Mouse (Mus musculus) neural tube, embryonic 11.5 days (tissue): ENCODE results near the gene Inka2. TPM values are rescaled to one million over a fixed set of nuclear protein-coding genes. Genes with fewer than 3 reads are reported as not detected.

Source experiments
- ATAC-seq: fragments of 200-750 bp; cut with Nextera tagmentation; 2 replicates; pipeline ENCODE4 v1.8.0; 2017; ENCODE audit warnings: moderate number of reproducible peaks, mild to moderate bottlenecking, moderate TSS enrichment, moderate library complexity; ENCODE audit not compliant: insufficient read depth, low FRiP score, low TSS enrichment
- DNase-seq: peaks from one replicate; pipeline ENCODE4 v3.0.0-alpha.2; 2015; ENCODE audit warnings: low spot score
- H3K27ac ChIP-seq: fragments of 300-500 bp; sonication (generic); 2 replicates; pipeline ENCODE4 v1.5.1; 2014; ENCODE audit warnings: low read depth, mild to moderate bottlenecking, low read length
- H3K27me3 ChIP-seq: fragments of 300-500 bp; sonication (generic); 2 replicates; pipeline ENCODE4 v1.6.1; 2014; ENCODE audit warnings: mild to moderate bottlenecking, low read length, mixed read lengths; ENCODE audit not compliant: control insufficient read depth, insufficient read depth
- H3K36me3 ChIP-seq: fragments of 300-500 bp; sonication (generic); 2 replicates; pipeline ENCODE4 v1.6.1; 2014; ENCODE audit warnings: mild to moderate bottlenecking, low read length, moderate library complexity, mixed read lengths; ENCODE audit not compliant: control insufficient read depth, insufficient read depth
- H3K4me1 ChIP-seq: fragments of 300-500 bp; sonication (generic); 2 replicates; pipeline ENCODE4 v1.6.1; 2014; ENCODE audit warnings: low read length, mixed read lengths; ENCODE audit not compliant: control insufficient read depth, insufficient read depth
- H3K4me2 ChIP-seq: fragments of 300-500 bp; sonication (generic); 2 replicates; pipeline ENCODE4 v1.6.1; 2014; ENCODE audit warnings: low read depth, mild to moderate bottlenecking, moderate library complexity
- H3K4me3 ChIP-seq: fragments of 300-500 bp; sonication (generic); 2 replicates; pipeline ENCODE4 v1.5.1; 2014; ENCODE audit warnings: low read depth, low read length
- H3K9ac ChIP-seq: fragments of 300-500 bp; sonication (generic); 2 replicates; pipeline ENCODE4 v1.6.1; 2014; ENCODE audit warnings: mild to moderate bottlenecking, low read length
- H3K9me3 ChIP-seq: fragments of 300-500 bp; sonication (generic); 2 replicates; pipeline ENCODE4 v1.6.1; 2016; ENCODE audit warnings: low read length; ENCODE audit not compliant: control insufficient read depth
- WGBS: fragments of 180-500 bp; shearing (Covaris S2); extraction: QIAGEN DNeasy Blood & Tissue Kit; methylation state at CpG from one replicate; pipeline ENCODE4 v1.1.7; 2014; 5-methylcytosine and 5-hydroxymethylcytosine counted together
- polyA plus RNA-seq: library from polyadenylated mRNA; unstranded; fragments of >200 nt; fragmentation: Nextera tagmentation; extraction: Ambion mirVana; gene quantifications from 2 replicates; pipeline ENCODE4 v1.2.1, GENCODE M21; 2014

Inka2 gene
- polyA plus RNA-seq, 1 experiment from 2014 or later, result 1.8 TPM

DNA sequence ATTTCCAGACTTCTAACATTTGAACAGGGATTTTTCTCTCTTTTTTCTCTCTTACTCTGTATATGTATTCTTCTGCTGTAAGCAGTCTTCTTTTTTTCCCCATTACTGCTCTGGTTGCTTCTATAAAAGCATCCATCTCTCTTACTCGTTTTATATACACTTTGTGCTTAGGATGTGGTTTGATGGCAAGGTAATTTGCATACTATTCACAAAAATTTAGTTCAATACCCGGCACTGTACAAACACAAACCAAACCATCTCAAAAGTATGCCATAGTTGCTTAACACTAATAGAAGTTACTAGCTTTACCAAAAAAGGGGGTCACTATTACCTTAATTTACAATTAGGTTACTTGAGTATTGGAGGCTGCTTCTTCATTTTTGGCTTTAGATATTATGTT, 52.1 kb downstream of the Inka2 start:
- no peaks in the 10 kb centered on the region for H3K27me3 ChIP-seq
- H3K9me3 ChIP-seq, result no peaks in the 10 kb centered on the region
- ATAC-seq, result no peak
- no peak overlapping the region for H3K9ac ChIP-seq
- DNase-seq, result no peak
- no peak overlapping the region for H3K4me3 ChIP-seq
- no peak overlapping the region for H3K4me2 ChIP-seq
- H3K36me3 ChIP-seq, result no peaks in the 10 kb centered on the region
- WGBS, result 88% methylated on average over 2 of the region's 2 CpGs
- H3K4me1 ChIP-seq, result no peaks in the 10 kb centered on the region
- H3K27ac ChIP-seq, result no peak overlapping the region

DNA sequence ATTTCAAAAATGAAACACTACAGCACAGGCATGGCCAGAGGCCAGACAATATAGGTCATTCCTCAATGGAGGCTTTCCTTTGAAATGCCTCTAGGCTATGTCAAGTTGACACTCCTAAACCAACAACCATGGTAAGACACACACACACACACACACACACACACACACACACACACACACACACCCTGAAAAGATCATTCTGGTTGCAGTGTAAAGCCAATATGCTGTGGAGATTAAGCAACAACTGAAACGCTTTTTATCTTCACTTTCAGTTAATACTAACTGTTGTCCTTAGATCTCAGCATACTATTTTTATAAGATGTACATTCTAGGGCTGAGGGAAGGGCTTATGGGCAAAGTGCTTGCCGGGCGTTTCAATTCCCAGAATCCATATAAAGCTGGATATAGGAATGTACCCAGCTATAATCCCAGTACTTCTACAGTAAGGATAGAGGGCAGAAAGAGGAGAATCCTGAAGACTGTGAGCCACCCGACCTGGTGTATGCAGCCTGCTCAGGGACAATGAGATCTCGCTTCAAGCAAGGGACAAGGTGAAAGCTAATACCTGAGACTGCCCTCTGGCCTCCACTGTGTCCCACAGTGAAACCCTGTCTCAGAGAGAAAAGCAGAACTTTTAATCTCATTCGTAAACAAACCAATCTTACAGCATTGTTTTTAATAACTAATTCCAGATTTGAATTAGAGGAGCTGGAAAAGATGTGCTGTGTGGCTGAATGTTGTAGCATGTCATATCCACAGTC, 53.1 kb downstream of the Inka2 start:
- 83% methylated on average over 6 of the region's 6 CpGs for WGBS
- no peak overlapping the region for H3K27ac ChIP-seq
- no peak overlapping the region for H3K4me3 ChIP-seq
- H3K9me3 ChIP-seq, result no peaks in the 10 kb centered on the region
- no peak for ATAC-seq
- H3K4me2 ChIP-seq, result no peak overlapping the region
- no peaks in the 10 kb centered on the region for H3K27me3 ChIP-seq
- no peaks in the 10 kb centered on the region for H3K4me1 ChIP-seq
- no peak overlapping the region for H3K9ac ChIP-seq
- no peaks in the 10 kb centered on the region for H3K36me3 ChIP-seq
- no peak for DNase-seq

DNA sequence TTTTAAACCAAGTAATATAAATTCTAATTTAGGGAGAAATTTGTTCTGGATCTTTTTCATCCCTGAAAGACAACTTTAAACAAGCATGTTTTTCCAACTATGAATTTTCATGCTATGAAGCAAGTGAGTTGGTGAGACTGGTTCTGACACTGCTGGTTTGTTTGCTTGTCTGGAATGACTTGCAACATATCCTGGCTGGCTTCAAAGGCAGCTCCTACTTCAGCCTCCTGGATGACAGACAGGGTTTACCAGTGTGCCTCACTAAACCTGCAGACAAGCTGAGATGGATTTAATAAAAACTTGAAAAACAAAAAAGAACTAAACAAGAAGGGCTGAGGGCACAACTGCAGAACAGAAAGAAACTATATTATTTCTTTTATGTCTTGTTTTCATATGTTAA, 53.7 kb downstream of the Inka2 start:
- H3K27me3 ChIP-seq, result no peaks in the 10 kb centered on the region
- no peak overlapping the region for H3K9ac ChIP-seq
- no peaks in the 10 kb centered on the region for H3K9me3 ChIP-seq
- no peak for ATAC-seq
- DNase-seq, result no peak
- H3K4me3 ChIP-seq, result no peak overlapping the region
- H3K4me1 ChIP-seq, result no peaks in the 10 kb centered on the region
- H3K27ac ChIP-seq, result no peak overlapping the region
- no peaks in the 10 kb centered on the region for H3K36me3 ChIP-seq
- H3K4me2 ChIP-seq, result no peak overlapping the region

DNA sequence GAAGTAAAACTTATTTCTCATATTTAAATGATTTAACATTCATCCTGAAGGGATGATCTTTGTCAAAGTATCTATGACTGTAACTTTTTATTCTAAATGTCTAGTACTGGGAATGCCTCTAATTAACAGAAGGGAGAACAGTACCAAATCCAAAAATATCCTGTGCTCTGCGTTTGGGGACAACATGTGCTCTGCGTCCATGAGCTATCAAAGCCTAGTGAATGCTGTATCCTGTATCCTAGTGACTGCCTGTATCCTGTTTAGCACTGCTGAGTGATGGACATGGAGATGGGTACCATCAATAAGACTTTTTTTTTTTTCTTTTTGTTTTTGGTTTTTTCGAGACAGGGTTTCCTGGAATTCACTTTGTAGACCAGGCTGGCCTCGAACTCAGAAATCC, 54.3 kb downstream of the Inka2 start:
- Histone ChIP-seq H3K4me3 (no peak overlapping the region), H3K36me3 (no peaks in the 10 kb centered on the region), H3K9me3 (no peaks in the 10 kb centered on the region), H3K4me1 (no peaks in the 10 kb centered on the region), H3K27me3 (no peaks in the 10 kb centered on the region), H3K4me2 (no peak overlapping the region), H3K9ac (no peak overlapping the region), H3K27ac (no peak overlapping the region)
- DNase-seq, result no peak
- WGBS, result 89% methylated on average over 4 of the region's 4 CpGs
- no peak for ATAC-seq

DNA sequence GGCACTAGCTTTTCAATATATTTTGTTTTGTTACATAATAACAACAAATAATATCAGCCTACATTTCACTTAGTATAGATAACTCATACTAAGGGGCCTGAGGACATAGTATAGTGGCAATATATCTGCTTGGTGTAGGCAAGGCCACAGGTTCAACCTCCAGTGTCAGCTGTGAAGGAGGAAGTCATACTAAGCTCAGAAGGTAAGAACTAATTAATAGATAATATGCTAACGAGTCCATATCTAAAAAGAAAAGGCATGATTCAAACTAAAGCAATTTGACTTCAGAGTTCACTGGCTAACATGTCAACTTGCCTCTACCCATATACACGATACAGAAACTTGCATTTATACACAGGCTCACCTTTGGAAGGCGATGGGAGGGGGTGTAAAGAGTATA, 55.7 kb downstream of the Inka2 start:
- DNase-seq, result no peak
- Histone ChIP-seq H3K27ac (no peak overlapping the region), H3K4me3 (no peak overlapping the region), H3K9me3 (no peaks in the 10 kb centered on the region), H3K4me2 (no peak overlapping the region), H3K27me3 (no peaks in the 10 kb centered on the region), H3K9ac (no peak overlapping the region), H3K36me3 (no peaks in the 10 kb centered on the region), H3K4me1 (no peaks in the 10 kb centered on the region)
- ATAC-seq, result no peak
- 94% methylated on average over 3 of the region's 3 CpGs for WGBS

DNA sequence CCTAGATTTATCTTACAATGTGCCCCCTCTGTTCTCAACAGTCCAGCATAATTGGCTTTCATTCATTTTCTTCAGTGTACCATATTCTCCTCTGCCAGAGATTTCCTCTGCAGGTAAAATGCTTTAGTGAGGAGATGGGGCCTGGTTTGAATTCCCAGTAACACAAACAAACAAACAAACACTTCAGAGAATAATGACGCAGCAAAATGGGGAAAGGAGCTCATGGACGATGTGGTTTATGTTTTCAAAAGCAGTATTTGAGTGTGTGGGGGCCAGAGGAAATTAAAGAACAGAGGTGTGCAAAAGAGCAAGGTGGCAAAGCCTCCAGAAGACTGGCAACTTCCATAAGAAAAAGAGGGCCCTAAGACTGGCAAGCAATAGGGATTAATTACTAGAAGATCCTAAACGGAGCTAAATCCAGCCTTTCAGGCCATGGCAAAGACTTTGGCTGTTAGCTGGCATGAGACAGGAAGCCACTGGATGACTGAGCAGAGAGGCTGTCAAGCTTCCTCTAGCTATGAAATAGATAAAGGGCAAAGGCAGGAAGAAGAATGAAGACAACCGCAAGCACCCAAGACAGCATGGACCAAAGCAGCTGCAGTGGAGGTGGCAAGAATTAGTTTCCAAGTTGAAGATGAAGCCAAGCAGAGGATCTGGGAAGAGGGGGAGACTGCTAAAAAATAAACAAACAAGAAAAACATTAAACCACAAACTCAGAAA, 58.9 kb downstream of the Inka2 start:
- no peaks in the 10 kb centered on the region for H3K27me3 ChIP-seq
- H3K36me3 ChIP-seq, result no peaks in the 10 kb centered on the region
- ATAC-seq (no peak), DNase-seq (no peak)
- H3K4me1 ChIP-seq, result no peaks in the 10 kb centered on the region
- no peak overlapping the region for H3K4me2 ChIP-seq
- WGBS, result 85% methylated on average over 4 of the region's 4 CpGs
- no peak overlapping the region for H3K9ac ChIP-seq
- no peak overlapping the region for H3K27ac ChIP-seq
- H3K4me3 ChIP-seq, result no peak overlapping the region
- H3K9me3 ChIP-seq, result no peaks in the 10 kb centered on the region

DNA sequence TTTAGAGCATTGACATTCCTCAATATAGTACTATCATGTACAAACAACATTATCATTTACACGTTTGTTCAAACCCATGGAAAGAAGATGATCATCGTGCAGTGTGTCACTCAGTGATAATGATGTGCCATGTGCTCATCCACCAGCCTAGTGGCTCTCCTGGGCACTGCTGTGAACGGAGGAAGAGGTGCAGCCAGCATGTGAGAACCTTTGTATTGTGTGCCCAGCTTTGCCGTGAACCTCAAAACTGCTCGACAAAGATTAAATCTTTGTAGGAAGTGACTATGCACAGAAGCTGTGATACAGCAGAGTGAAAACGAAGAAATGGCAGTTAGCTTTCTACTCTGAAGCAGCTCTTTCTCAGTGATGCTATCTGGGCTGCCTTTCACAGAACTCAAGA, 64.1 kb downstream of the Inka2 start:
- no peaks in the 10 kb centered on the region for H3K4me1 ChIP-seq
- no peaks in the 10 kb centered on the region for H3K36me3 ChIP-seq
- no peak overlapping the region for H3K4me3 ChIP-seq
- DNase-seq, result no peak
- ATAC-seq, result no peak
- no peak overlapping the region for H3K4me2 ChIP-seq
- H3K9me3 ChIP-seq, result no peaks in the 10 kb centered on the region
- no peaks in the 10 kb centered on the region for H3K27me3 ChIP-seq
- 90% methylated on average over 6 of the region's 6 CpGs for WGBS
- no peak overlapping the region for H3K9ac ChIP-seq
- no peak overlapping the region for H3K27ac ChIP-seq

DNA sequence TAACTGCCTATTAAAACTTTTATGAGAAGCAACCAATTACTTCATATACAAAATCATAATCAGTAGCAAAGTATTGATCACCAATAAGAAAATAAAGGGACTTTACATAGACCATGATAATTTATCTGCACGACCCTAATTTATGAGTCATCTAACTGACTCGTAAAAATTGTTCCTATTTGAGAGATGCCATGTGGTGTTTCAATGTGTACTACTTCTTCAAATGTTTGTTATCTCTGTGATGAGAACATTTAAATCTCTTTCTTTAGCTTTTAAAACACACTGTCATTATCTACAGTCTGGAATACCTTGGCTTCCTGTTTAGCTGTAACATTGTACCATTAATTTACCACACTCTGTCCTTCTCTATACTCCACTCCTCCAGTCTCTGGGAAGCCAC, 65.0 kb downstream of the Inka2 start:
- H3K9ac ChIP-seq, result no peak overlapping the region
- H3K9me3 ChIP-seq, result no peaks in the 10 kb centered on the region
- no peaks in the 10 kb centered on the region for H3K36me3 ChIP-seq
- H3K4me2 ChIP-seq, result no peak overlapping the region
- H3K27ac ChIP-seq, result no peak overlapping the region
- DNase-seq (no peak), ATAC-seq (no peak)
- 93% methylated on average over 2 of the region's 2 CpGs for WGBS
- no peak overlapping the region for H3K4me3 ChIP-seq
- H3K4me1 ChIP-seq, result no peaks in the 10 kb centered on the region
- H3K27me3 ChIP-seq, result no peaks in the 10 kb centered on the region
